Mouse (Mus musculus): Measurements from ENCODE around the gene Diaph2. TPM values are rescaled to one million over a fixed set of nuclear protein-coding genes. Genes with fewer than 3 reads are reported as not detected.

Diaph2 gene
- 1.4 and 1.5 TPM in 2 replicates for polyA plus RNA-seq (2015; fragmentation: Nextera tagmentation; extraction: Ambion mirVana)

DNA sequence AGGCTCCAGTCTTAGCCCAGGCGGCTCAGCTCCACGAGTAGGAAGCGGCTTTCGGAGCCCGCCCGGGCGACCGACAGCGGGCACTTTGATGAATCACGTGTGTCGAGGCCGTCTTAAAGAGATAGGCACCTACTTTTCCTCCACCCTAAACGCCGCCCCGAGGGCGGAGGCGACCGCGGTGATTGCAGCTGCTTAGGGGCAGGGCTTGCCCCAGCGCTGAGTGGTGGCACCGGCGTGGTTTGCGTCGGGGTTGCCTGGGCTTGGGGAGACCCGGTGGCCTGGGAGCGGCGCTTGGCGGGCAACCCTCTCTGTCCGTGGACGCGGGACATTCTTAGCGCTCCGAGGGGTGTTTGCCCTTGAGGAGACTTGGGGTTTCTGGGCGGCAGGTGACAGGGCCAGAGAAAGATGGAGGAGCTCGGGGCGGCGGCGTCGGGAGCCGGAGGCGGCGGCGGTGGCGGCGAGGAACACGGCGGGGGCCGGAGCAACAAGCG is at the start of gene Diaph2:
Gene Diaph2, plus strand, starts transcription at position 172 of the 491 bp plus-strand sequence.
- Histone ChIP-seq H3K4me1 (ENCODE audit: control insufficient read depth, low read depth, low read length) (no peaks in the 10 kb centered on the region), H3K27ac (ENCODE audit: low read length) (no peak within 1 kb of the TSS), H3K9ac (ENCODE audit: low read depth, low read length) (peak within 1 kb of the TSS; percentile 45), H3K4me2 (ENCODE audit: low read depth, low read length) (peak within 1 kb of the TSS; percentile 46), H3K4me3 (ENCODE audit: low read depth, low read length) (peak within 1 kb of the TSS; percentile 59), H3K9me3 (replicated peaks; ENCODE audit: control insufficient read depth, low read length) (no peaks in the 10 kb centered on the region), H3K36me3 (ENCODE audit: control insufficient read depth, insufficient read depth) (no peaks in the 10 kb centered on the region), H3K27me3 (ENCODE audit: control insufficient read depth, insufficient read depth, low read depth, low read length) (no peaks in the 10 kb centered on the region)
- peak; percentile 93 for ATAC-seq (ENCODE audit: low read depth)
- WGBS (ENCODE audit: insufficient replicate concordance): 19% methylated on average over 49 of the region's 49 CpGs

DNA sequence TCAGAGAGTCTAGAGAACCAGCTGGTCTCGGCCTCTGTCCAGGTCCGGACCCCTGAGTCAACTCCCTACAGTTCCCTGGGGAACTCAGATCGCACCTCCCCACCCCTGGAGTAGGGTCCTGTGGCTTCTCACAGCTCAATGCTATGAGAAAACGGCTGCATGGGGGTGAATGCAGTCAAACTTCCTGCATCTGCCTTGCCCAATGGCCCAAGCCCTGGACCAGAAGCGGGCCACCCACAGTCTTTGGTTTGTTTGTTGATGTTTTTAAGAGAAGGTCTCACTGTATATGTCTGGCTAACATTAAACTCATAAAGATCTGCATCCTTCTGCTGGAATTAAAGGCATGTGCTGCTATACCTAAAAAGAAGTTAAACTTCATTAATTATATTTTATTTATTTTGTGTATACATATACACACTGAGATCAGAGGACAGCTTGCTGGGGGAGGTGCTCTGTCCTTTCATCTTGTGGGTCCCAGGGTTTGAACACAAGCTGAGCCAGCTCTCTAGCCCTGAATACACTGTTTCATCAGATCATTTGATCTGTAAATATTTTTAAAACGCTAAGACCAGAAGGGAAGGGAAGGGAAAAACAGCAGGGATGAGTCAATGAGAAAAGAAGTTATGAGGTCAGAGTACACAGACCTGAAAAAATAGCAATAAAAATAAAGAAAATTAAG is 47.8 kb upstream of the Diaph2 start:
- H3K27ac ChIP-seq (ENCODE audit: low read length): no peak overlapping the region
- H3K9me3 ChIP-seq (replicated peaks; ENCODE audit: control insufficient read depth, low read length): no peaks in the 10 kb centered on the region
- H3K36me3 ChIP-seq (ENCODE audit: control insufficient read depth, insufficient read depth): no peaks in the 10 kb centered on the region
- no peak overlapping the region for H3K4me3 ChIP-seq (ENCODE audit: low read depth, low read length)
- H3K4me2 ChIP-seq (ENCODE audit: low read depth, low read length): no peak overlapping the region
- no peak overlapping the region for H3K9ac ChIP-seq (ENCODE audit: low read depth, low read length)
- no peaks in the 10 kb centered on the region for H3K27me3 ChIP-seq (ENCODE audit: control insufficient read depth, insufficient read depth, low read depth, low read length)
- no peaks in the 10 kb centered on the region for H3K4me1 ChIP-seq (ENCODE audit: control insufficient read depth, low read depth, low read length)
- WGBS (ENCODE audit: insufficient replicate concordance): 42% methylated on average over 6 of the region's 6 CpGs
- ATAC-seq (ENCODE audit: low read depth): no peak

DNA sequence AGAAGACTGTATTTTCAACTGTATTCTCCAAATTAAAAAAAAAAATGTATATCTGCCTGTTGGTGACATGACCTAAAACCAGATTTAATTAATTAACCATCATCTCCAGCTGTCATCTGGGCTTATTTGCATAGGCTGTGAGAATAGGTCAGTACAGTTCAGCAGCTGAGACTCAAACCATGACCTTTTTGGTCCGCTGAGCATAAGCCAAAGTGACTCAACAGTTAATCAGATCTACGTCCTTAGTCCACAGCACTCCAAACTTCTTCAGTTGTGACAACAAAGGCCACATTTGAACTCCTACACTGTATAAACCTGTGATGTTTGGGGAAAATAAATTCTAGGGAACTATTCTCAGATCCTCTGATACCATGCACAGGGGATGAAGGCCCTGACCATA is 39.9 kb upstream of the Diaph2 start:
- H3K27me3 ChIP-seq (ENCODE audit: control insufficient read depth, insufficient read depth, low read depth, low read length): no peaks in the 10 kb centered on the region
- H3K36me3 ChIP-seq (ENCODE audit: control insufficient read depth, insufficient read depth): no peaks in the 10 kb centered on the region
- no peaks in the 10 kb centered on the region for H3K4me1 ChIP-seq (ENCODE audit: control insufficient read depth, low read depth, low read length)
- 51% methylated on average over 2 of the region's 2 CpGs for WGBS (ENCODE audit: insufficient replicate concordance)
- no peak overlapping the region for H3K9ac ChIP-seq (ENCODE audit: low read depth, low read length)
- no peak overlapping the region for H3K4me3 ChIP-seq (ENCODE audit: low read depth, low read length)
- no peak overlapping the region for H3K27ac ChIP-seq (ENCODE audit: low read length)
- no peaks in the 10 kb centered on the region for H3K9me3 ChIP-seq (replicated peaks; ENCODE audit: control insufficient read depth, low read length)
- ATAC-seq (ENCODE audit: low read depth): no peak
- H3K4me2 ChIP-seq (ENCODE audit: low read depth, low read length): no peak overlapping the region

DNA sequence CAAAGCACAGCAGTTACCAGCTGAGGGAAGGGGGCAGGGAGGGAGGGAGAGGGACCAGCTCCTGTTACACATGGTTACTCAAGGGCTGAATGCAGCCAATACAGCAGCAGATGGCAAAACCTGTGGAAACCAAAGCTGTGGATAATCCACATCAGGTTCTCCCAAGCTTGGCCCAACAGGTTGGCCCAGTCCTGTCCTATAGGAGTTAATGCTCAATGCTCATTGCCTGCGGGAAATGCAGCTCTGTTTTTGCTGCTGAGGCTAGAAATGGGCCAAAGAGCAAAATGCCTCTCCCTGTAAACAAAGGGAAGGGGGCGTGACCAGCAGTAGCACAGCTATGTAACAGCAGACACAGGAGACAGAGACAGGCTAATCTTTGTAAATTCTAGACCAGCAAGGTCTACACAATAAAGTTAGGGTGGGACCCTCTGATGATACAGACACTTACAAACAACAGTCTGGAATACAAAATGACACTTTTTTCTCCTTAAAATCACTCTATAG is 20.8 kb upstream of the Diaph2 start:
- Histone ChIP-seq H3K36me3 (ENCODE audit: control insufficient read depth, insufficient read depth) (no peaks in the 10 kb centered on the region), H3K9ac (ENCODE audit: low read depth, low read length) (no peak overlapping the region), H3K4me2 (ENCODE audit: low read depth, low read length) (no peak overlapping the region), H3K4me1 (ENCODE audit: control insufficient read depth, low read depth, low read length) (no peaks in the 10 kb centered on the region), H3K4me3 (ENCODE audit: low read depth, low read length) (no peak overlapping the region), H3K9me3 (replicated peaks; ENCODE audit: control insufficient read depth, low read length) (no peaks in the 10 kb centered on the region), H3K27me3 (ENCODE audit: control insufficient read depth, insufficient read depth, low read depth, low read length) (no peaks in the 10 kb centered on the region), H3K27ac (ENCODE audit: low read length) (no peak overlapping the region)
- WGBS (ENCODE audit: insufficient replicate concordance): 25% methylated on average over 2 of the region's 2 CpGs
- ATAC-seq (ENCODE audit: low read depth): no peak

DNA sequence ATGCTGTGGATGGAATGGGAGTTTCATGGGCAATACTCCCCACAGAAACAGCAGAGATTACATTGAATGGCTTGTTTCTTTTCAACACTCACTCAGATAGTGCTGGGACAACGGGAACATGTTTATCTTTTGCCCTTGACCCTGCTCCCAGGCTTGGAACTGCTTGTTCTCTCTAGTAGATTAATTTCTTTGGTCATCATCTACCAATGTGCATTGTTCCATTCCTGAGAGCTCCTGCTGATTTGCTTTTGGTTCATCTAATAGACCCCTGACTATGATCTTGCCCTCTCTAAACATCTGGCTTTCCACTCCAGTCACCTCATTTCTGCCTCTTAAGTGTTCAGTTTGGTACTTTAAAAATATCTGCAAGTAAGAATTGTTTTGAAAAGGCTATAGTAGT is 13.0 kb upstream of the Diaph2 start:
- H3K4me3 ChIP-seq (ENCODE audit: low read depth, low read length): no peak overlapping the region
- no peak overlapping the region for H3K27ac ChIP-seq (ENCODE audit: low read length)
- no peaks in the 10 kb centered on the region for H3K27me3 ChIP-seq (ENCODE audit: control insufficient read depth, insufficient read depth, low read depth, low read length)
- no peak for ATAC-seq (ENCODE audit: low read depth)
- H3K9me3 ChIP-seq (replicated peaks; ENCODE audit: control insufficient read depth, low read length): no peaks in the 10 kb centered on the region
- no peak overlapping the region for H3K4me2 ChIP-seq (ENCODE audit: low read depth, low read length)
- H3K36me3 ChIP-seq (ENCODE audit: control insufficient read depth, insufficient read depth): no peaks in the 10 kb centered on the region
- H3K4me1 ChIP-seq (ENCODE audit: control insufficient read depth, low read depth, low read length): no peaks in the 10 kb centered on the region
- 16% methylated on average over 1 of the region's 1 CpGs for WGBS (ENCODE audit: insufficient replicate concordance)
- no peak overlapping the region for H3K9ac ChIP-seq (ENCODE audit: low read depth, low read length)

DNA sequence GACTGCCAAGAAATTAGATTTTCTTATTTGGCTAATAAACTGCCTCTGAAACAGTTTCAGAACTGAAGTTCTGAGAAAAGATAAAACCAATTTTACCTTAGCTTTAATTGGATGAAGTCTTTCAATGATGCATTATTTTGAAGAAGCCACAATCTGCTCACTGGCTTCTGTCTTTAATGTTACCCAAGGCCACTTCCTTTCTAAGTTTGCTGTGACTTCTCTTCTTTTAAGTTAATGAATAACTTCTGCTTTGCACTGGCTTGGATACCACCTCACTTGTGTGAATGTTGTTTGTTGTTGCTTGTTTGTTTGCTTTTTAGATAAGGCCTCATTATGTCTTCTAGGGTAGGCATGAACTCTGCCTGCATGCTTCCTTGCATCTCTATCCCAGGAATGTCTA is 10.3 kb upstream of the Diaph2 start:
- ATAC-seq (ENCODE audit: low read depth): no peak
- Histone ChIP-seq H3K27me3 (ENCODE audit: control insufficient read depth, insufficient read depth, low read depth, low read length) (no peaks in the 10 kb centered on the region), H3K4me2 (ENCODE audit: low read depth, low read length) (no peak overlapping the region), H3K36me3 (ENCODE audit: control insufficient read depth, insufficient read depth) (no peaks in the 10 kb centered on the region), H3K9me3 (replicated peaks; ENCODE audit: control insufficient read depth, low read length) (no peaks in the 10 kb centered on the region), H3K27ac (ENCODE audit: low read length) (no peak overlapping the region), H3K9ac (ENCODE audit: low read depth, low read length) (no peak overlapping the region), H3K4me3 (ENCODE audit: low read depth, low read length) (no peak overlapping the region), H3K4me1 (ENCODE audit: control insufficient read depth, low read depth, low read length) (no peaks in the 10 kb centered on the region)

DNA sequence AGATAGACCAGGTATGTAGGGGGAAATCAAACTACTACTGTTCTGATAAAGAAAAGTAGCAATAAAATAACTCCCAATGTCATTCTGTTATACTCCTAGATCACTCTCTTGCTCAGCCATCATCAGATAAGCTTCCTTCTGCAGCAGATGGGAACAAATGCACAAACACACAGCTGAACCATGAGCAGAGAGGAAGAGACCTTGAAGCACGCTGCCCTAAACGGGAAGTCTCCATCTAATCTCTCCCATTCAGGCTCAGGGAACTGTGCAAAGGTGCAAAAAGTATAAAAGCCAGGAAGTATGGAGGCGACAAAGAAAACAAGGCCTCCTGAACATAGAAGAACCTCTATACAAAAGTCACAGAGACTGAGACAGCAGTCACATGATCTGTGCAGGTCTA is 6.6 kb upstream of the Diaph2 start:
- Histone ChIP-seq H3K27ac (ENCODE audit: low read length) (no peak overlapping the region), H3K4me3 (ENCODE audit: low read depth, low read length) (no peak overlapping the region), H3K36me3 (ENCODE audit: control insufficient read depth, insufficient read depth) (no peaks in the 10 kb centered on the region), H3K4me1 (ENCODE audit: control insufficient read depth, low read depth, low read length) (no peaks in the 10 kb centered on the region), H3K27me3 (ENCODE audit: control insufficient read depth, insufficient read depth, low read depth, low read length) (no peaks in the 10 kb centered on the region), H3K9me3 (replicated peaks; ENCODE audit: control insufficient read depth, low read length) (no peaks in the 10 kb centered on the region), H3K4me2 (ENCODE audit: low read depth, low read length) (no peak overlapping the region), H3K9ac (ENCODE audit: low read depth, low read length) (no peak overlapping the region)
- 39% methylated on average over 3 of the region's 3 CpGs for WGBS (ENCODE audit: insufficient replicate concordance)
- ATAC-seq (ENCODE audit: low read depth): no peak

DNA sequence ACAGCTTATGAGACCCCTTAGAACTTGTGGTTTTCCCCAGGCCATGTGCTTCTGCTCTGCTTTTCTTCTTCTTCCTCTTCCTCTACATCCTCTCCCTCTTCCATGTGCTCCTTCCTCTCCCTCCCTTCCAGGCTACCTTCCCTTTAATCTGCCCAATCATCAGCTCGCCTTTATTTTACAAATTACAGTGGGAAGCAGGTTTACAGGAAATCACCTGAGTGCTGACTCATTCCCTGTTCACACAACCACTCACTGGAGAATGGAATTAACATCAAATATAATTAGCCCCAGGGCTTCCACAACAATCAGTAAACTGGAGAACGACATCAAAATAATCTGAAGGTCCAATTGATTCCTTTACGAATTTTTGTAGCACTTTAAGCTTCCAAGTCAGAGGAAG is 3.6 kb upstream of the Diaph2 start:
- no peak for ATAC-seq (ENCODE audit: low read depth)
- no peaks in the 10 kb centered on the region for H3K9me3 ChIP-seq (replicated peaks; ENCODE audit: control insufficient read depth, low read length)
- no peaks in the 10 kb centered on the region for H3K4me1 ChIP-seq (ENCODE audit: control insufficient read depth, low read depth, low read length)
- 42% methylated on average over 3 of the region's 3 CpGs for WGBS (ENCODE audit: insufficient replicate concordance)
- H3K36me3 ChIP-seq (ENCODE audit: control insufficient read depth, insufficient read depth): no peaks in the 10 kb centered on the region
- no peak overlapping the region for H3K27ac ChIP-seq (ENCODE audit: low read length)
- H3K4me2 ChIP-seq (ENCODE audit: low read depth, low read length): no peak overlapping the region
- H3K9ac ChIP-seq (ENCODE audit: low read depth, low read length): no peak overlapping the region
- H3K27me3 ChIP-seq (ENCODE audit: control insufficient read depth, insufficient read depth, low read depth, low read length): no peaks in the 10 kb centered on the region
- H3K4me3 ChIP-seq (ENCODE audit: low read depth, low read length): no peak overlapping the region

DNA sequence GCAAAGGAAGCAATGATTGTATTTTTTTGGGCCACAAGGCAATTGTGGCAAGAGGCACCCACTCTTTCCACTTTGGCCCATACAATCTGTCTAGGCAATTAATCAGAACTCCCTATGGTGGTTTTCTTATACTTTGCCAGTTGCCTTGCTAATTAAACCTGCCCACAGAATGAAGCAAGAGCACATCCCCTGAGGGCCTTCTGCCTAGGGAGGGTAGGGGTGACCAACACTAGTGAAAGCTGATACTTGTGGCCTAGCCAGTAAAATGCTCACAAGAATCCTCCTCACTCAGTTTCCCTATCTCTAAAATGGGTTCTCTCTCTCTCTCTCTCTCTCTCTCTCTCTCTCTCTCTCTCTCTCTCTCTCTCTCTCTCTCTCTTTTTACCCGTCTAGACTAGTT is 440 bp upstream of the Diaph2 start:
- WGBS (ENCODE audit: insufficient replicate concordance): 18% methylated on average over 1 of the region's 1 CpGs
- Histone ChIP-seq H3K9ac (ENCODE audit: low read depth, low read length) (no peak overlapping the region), H3K4me2 (ENCODE audit: low read depth, low read length) (peak overlapping the region; percentile 46), H3K27ac (ENCODE audit: low read length) (no peak overlapping the region), H3K27me3 (ENCODE audit: control insufficient read depth, insufficient read depth, low read depth, low read length) (no peaks in the 10 kb centered on the region), H3K36me3 (ENCODE audit: control insufficient read depth, insufficient read depth) (no peaks in the 10 kb centered on the region), H3K4me1 (ENCODE audit: control insufficient read depth, low read depth, low read length) (no peaks in the 10 kb centered on the region), H3K4me3 (ENCODE audit: low read depth, low read length) (peak overlapping the region; percentile 59), H3K9me3 (replicated peaks; ENCODE audit: control insufficient read depth, low read length) (no peaks in the 10 kb centered on the region)
- ATAC-seq (ENCODE audit: low read depth): no peak
